Mouse (Mus musculus): ENCODE results near the gene Tox3. TPM values are rescaled to one million over a fixed set of nuclear protein-coding genes. Genes with fewer than 3 reads are reported as not detected.

The Tox3 gene
- polyA plus RNA-seq, 1 experiment from 2014 or later = 2.0 TPM

DNA sequence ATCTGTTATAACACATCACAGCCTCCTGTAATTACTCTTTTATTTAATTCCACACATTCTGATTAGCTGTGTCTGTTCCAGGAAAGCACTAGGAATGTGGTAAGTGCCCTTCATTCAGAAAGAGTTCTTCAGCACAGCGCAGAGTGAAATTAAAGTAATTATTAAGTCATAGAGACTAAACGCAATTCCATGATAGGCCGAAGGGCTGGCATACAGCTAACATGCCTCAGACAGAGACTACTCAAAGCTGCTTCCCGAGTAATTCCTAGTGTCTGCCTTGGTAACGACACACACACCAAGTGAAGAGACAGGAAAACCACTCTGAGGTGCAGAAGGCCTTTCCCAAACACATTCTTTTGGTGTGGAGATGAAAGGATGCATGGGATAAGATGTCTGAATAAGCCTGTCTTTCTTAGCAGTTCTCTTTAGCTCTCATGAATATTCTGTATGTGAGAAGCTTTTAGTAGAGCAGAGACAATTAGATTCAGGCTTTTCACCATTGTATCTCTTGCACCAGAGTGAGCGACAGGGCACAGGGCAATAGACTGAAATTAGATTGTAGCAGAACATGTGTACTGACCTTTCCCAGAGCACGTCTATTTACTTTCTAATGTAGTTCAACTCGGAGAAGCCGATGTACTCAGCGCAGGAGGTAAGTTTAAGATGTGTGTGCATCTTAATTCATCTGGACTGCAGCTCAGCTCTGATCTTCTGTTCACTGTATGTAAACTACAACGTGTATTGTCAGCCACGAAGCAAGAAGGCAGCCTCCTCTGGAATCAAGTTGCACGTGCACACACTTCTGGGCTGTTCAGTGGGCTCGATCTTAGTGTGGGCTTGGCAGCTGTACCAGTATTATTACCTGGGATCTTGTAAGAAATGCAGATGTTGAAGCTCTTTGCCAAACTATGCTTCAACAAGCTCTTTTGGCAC, 138.8 kb downstream of the Tox3 start:
- H3K27ac ChIP-seq (ENCODE audit: low read length) = no peak overlapping the region
- no peak overlapping the region for H3K9ac ChIP-seq (ENCODE audit: low read depth, low read length)
- no peak for ATAC-seq
- WGBS = 68% methylated on average over 14 of the region's 14 CpGs
- H3K27me3 ChIP-seq (replicated peaks; ENCODE audit: control insufficient read depth, insufficient read depth, low read length) = no peaks in the 10 kb centered on the region
- H3K36me3 ChIP-seq (ENCODE audit: control insufficient read depth, insufficient read depth, low read length) = no peaks in the 10 kb centered on the region
- no peaks in the 10 kb centered on the region for H3K4me1 ChIP-seq (ENCODE audit: control insufficient read depth, insufficient read depth, low read length)
- no peaks in the 10 kb centered on the region for H3K9me3 ChIP-seq (ENCODE audit: control insufficient read depth, low read length)
- H3K4me3 ChIP-seq (ENCODE audit: low read length) = no peak overlapping the region
- no peak overlapping the region for H3K4me2 ChIP-seq (ENCODE audit: low read depth, low read length)

Data from intestine, embryonic 16.5 days (tissue).